Mouse (Mus musculus) erythroblast, embryonic 14.5 days (primary cell): ENCODE measurements at regions not wholly inside any gene's neighbourhood (a gene's known extent, or its start where the extent isn't known, plus 50 kb on each side); places are given as distances from the start of the nearest gene placed in this dataset.
A peak's percentile ranks its signal among the peaks of the same experiment; 100 is the strongest.
"Not testable (repeated sequence)": the region's sequence is repeated elsewhere in the genome, so short reads cannot be mapped to it uniquely, and the experiment has no call there.

Experiments
- H3K27me3 ChIP-seq: 2 replicates; pipeline ENCODE4 v1.6.1; 2012; ENCODE audit warnings: inconsistent platforms; ENCODE audit not compliant: control insufficient read depth
- H3K36me3 ChIP-seq: 2 replicates; pipeline ENCODE4 v1.6.1; 2012; ENCODE audit warnings: mild to moderate bottlenecking, inconsistent platforms; ENCODE audit not compliant: control insufficient read depth
- H3K4me1 ChIP-seq: 2 replicates; pipeline ENCODE4 v1.6.1; 2012; ENCODE audit warnings: inconsistent platforms; ENCODE audit not compliant: control insufficient read depth
- H3K4me3 ChIP-seq: replicated peaks from 2 replicates; pipeline ENCODE3; 2012; ENCODE audit warnings: moderate library complexity, mild to moderate bottlenecking, inconsistent platforms
- H3K9me3 ChIP-seq: 2 replicates; pipeline ENCODE4 v1.6.1; 2012; ENCODE audit warnings: low read length, inconsistent platforms, mixed read lengths; ENCODE audit not compliant: control insufficient read depth
- GATA1 ChIP-seq: IDR thresholded peaks from 2 replicates; pipeline ENCODE4 v1.6.1; 2012; ENCODE audit warnings: low read length, inconsistent platforms, mixed read lengths
- TAL1 ChIP-seq: IDR thresholded peaks from 3 replicates; pipeline ENCODE4 v1.6.1; 2012; ENCODE audit warnings: low read length, inconsistent platforms, mixed read lengths

DNA sequence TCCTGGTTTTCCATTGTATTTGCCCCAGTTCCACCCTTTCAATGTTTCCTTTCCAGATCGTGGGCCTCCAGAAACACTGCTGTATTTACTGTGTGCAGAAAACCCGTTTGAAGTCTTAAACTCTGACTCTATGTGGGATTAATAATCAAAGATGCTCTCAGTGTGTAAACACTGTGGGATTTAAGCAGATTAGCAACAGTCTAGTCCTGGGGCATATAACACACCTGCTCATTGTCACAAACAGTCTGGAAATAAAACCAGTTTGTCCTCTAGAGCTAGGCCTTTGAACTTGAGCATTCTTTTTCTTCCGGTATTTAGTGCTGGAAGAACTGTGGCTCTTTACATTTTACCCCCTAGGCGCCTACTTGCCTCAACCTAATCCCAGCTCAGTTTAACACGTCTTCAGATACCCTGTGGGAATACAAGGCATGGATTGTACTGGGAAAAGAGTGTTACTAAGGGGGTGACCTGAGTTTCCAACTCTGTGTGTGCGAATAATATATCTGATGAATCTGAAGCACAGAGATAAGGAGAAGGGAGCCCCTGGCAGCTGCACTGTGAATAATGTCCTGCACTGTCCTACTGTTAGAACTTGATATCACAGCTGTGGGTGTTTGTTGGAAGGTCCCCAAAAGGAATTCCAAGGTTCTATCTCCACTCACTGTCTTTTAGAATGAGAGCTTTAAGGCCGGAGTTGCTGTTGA, 143.7 kb upstream of the Adgra3 start:
- Histone ChIP-seq H3K36me3 (no peaks in the 10 kb centered on the region), H3K4me1 (no peaks in the 10 kb centered on the region), H3K4me3 (no peak overlapping the region), H3K9me3 (no peaks in the 10 kb centered on the region), H3K27me3 (no peaks in the 10 kb centered on the region)
- TF ChIP-seq GATA1 (no peak), TAL1 (no peak)

DNA sequence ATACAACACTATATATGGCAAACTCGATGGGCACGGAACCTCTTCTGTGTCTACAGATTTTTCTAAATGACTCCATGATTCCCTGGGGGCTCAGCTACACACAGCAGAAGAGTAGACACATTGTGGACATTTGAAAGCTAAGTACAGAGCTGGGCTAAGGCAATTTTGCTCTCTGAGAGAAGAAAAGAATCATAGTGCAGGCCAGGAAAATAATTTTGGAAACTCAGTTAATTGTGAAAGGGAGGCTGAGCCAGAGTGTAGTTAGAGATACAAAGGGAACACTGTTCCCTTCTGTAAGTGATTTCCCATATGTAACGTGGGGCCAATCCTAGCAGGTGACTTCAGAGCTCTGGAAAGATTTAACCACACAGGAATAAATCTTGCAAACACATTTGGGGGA, 137.6 kb upstream of the Adgra3 start:
- Histone ChIP-seq H3K4me3 (no peak overlapping the region), H3K9me3 (no peaks in the 10 kb centered on the region), H3K4me1 (no peaks in the 10 kb centered on the region), H3K36me3 (no peaks in the 10 kb centered on the region), H3K27me3 (no peaks in the 10 kb centered on the region)
- TF ChIP-seq TAL1: no peak
- no peak for TF ChIP-seq GATA1

DNA sequence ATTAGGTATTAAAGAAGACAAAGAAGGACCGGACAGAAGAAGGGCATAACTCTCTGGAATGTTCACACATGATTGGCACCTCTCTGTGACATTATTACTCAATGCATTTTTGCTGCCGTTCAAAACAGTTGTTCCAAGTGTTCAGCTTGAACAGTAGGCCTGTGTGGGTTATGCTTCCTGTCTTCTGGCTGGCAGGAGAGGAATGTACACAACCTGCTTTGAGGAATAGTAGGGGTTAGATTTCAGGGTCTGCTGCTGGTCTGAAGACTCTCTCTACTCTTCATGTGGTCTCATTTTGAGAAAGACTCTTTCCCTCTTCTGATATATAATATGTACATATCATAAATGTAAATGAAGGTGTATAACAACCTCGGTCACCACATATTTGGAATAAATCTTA, 137.2 kb upstream of the Adgra3 start:
- no peaks in the 10 kb centered on the region for H3K4me1 ChIP-seq
- H3K9me3 ChIP-seq: no peaks in the 10 kb centered on the region
- H3K27me3 ChIP-seq: no peaks in the 10 kb centered on the region
- no peak for TF ChIP-seq TAL1
- no peak overlapping the region for H3K4me3 ChIP-seq
- H3K36me3 ChIP-seq: no peaks in the 10 kb centered on the region

DNA sequence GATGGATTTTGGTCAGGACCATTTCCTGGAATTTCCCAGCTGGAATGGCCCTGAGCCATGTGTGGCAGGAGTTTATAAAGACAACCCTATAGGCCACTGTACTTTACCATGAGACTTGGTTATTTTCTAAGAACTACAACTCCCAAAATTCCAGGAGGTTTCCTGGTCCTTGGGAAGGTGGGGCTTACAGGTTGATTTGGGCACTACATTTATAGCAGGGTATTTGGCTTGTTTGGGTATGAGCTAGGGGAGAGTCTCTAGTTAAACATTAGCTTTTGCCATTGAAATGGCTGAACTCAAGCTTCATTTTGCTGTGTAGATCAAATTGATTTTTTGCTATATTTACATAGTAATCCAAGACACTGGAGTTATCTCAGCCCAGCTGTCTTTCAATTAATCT, 130.6 kb upstream of the Adgra3 start:
- TF ChIP-seq TAL1 (no peak), GATA1 (no peak)
- H3K9me3 ChIP-seq: peaks cover 18% of the 10 kb centered on the region
- H3K4me1 ChIP-seq: no peaks in the 10 kb centered on the region
- H3K4me3 ChIP-seq: no peak overlapping the region
- no peaks in the 10 kb centered on the region for H3K27me3 ChIP-seq
- H3K36me3 ChIP-seq: no peaks in the 10 kb centered on the region

DNA sequence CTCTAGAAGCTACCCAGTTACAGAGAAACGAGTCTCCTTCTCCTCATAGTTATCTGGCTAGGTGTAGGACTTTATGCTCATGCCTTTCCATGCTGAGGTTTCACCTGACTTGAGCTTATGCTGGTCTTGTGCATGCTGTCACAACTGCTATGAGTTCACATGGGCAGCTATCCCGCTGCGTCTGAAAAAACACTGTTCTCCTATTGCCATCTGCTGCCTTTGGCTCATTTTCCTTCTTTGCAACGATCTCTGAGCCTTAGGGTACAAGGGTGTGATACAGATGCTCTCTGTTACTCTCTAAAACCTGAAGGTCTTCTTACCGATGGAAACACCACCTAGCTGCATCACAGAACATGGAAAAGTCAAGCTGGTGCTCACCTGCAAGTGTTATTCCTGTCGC, 123.9 kb upstream of the Adgra3 start:
- H3K4me1 ChIP-seq: no peaks in the 10 kb centered on the region
- TF ChIP-seq TAL1 (no peak), GATA1 (no peak)
- peaks cover 13% of the 10 kb centered on the region for H3K9me3 ChIP-seq
- H3K27me3 ChIP-seq: no peaks in the 10 kb centered on the region
- H3K4me3 ChIP-seq: no peak overlapping the region
- H3K36me3 ChIP-seq: no peaks in the 10 kb centered on the region

DNA sequence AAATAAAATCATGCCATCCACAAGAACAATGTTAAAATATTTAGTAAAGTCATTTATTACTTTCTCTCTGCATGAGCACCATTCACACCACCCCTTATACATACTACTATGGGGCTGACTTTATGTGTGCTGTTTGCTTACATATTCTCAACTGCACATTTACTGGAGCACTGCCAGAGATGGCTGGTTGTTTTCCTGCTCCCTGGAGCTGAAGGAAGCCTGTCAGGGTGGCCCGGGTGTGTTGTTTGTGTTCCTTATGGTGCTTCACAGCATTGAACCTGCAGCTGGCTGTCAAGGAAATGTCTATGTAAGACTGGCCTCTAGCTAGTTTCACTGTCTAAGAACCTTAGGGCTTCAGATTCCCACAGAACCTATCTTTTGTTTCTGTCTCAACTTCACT, 97.8 kb upstream of the Adgra3 start:
- H3K9me3 ChIP-seq: no peaks in the 10 kb centered on the region
- TF ChIP-seq TAL1: no peak
- no peak for TF ChIP-seq GATA1
- H3K4me3 ChIP-seq: no peak overlapping the region
- peaks cover 53% of the 10 kb centered on the region for H3K4me1 ChIP-seq
- H3K36me3 ChIP-seq: no peaks in the 10 kb centered on the region
- H3K27me3 ChIP-seq: no peaks in the 10 kb centered on the region

DNA sequence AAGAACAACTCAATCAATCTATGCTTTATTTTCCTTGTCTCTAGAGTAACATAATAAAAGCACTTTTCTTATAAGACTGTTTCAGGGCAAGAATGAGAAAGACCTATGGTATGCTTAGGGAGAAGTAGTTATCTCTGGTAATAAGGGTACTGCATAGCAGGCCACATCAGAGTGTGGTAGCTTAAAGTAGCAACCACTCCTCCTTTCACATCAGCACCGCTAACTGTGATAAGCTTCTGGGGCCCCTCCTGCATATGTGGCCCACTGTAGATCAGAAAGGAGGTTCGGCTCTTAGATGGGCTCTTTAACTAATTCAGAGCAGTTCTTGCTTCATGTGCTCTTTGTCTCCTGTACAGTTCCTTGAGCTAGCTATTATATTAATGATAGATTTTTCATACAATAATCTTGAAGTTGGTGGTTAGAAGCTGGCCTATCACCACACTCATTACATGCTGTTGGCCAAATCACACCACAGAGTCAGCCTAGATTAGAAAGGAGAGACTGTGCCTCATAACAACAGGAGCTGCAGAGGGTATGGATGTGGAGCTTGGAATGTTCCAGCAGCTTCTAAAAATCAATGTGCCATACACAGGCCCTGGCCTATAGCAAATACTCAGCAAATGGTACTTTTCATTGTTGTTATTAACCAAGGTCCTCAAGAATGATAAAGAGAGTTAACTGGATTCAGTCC, 96.5 kb upstream of the Adgra3 start:
- H3K27me3 ChIP-seq, H3K4me3 ChIP-seq, H3K36me3 ChIP-seq, H3K9me3 ChIP-seq: not testable (repeated sequence)
- H3K4me1 ChIP-seq: peaks cover 53% of the 10 kb centered on the region

DNA sequence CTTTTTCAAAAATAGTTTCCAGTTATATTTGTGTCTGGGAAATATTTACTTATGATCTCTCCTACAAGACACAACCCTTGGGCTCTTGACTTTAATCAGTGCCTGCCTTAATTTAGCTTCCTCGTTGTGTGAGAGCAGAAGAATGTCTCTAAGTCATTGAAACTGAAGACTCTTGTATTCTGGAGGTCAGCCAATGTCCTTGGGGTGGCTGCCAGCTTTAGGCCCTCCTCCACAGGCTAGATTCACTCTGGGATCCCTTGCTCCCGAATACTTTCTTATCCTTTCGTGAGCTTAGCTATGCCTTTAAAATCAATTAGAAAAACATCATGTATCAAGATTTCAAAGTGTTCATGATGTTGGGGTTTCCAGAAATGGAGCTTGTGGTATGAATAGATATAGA, 88.1 kb upstream of the Adgra3 start:
- peaks cover 21% of the 10 kb centered on the region for H3K27me3 ChIP-seq
- peaks cover 19% of the 10 kb centered on the region for H3K4me1 ChIP-seq
- no peaks in the 10 kb centered on the region for H3K36me3 ChIP-seq
- TF ChIP-seq GATA1: no peak
- TF ChIP-seq TAL1: no peak
- H3K9me3 ChIP-seq: no peaks in the 10 kb centered on the region
- H3K4me3 ChIP-seq: no peak overlapping the region

DNA sequence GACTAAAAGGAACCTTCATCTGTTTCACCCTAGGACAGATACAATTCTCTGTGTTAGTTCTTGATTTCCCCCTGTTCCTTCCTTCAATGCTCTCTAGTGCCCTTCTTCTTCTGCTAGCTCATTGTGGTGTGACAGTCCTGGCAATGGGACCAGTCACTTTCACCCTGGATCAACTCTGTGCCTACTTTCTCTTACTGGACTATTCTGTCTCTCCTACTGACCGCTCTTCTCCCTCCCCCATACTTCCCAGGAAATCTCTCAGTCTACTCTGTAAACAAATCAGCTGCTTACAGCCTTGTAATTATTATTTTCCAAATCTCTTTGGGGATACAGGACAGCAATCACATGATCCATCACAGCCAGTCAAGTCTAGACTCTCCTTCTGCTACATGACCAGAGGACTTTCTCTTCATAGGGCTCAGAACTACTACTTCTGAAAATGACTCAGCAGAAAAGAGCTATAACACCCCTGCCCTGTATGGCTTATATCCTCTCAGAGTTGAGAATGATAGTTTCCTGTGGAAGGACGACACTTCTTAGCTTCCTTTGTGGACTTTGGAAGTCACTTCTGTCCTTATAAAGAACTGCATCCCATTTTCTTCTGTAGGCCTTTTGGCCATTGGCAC, 86.8 kb upstream of the Adgra3 start:
- Histone ChIP-seq H3K9me3 (no peaks in the 10 kb centered on the region), H3K36me3 (no peaks in the 10 kb centered on the region), H3K4me1 (peaks cover 19% of the 10 kb centered on the region), H3K27me3 (peaks cover 21% of the 10 kb centered on the region), H3K4me3 (no peak overlapping the region)
- TF ChIP-seq GATA1: no peak
- no peak for TF ChIP-seq TAL1

DNA sequence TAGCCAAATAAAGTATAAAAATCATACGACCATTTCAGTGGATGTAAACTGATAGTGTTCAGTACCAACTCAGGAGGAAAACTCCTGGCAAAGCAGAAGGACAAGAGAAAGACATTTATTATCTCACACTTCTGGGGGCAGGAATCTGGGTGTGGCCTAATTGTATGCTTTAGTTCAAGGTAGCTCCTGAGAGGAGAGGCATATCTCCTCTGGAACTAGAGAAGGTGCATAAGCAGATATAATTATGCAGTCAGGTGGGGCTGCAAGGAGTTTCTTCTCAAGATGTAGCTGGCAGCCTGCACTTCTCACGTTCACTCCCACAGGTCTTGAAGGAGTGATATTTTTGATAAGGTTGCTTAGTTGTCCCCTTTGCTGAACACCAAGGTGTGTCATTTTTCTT, 71.4 kb upstream of the Adgra3 start:
- TF ChIP-seq GATA1: peak; percentile 54
- TF ChIP-seq TAL1: peak; percentile 23; the same call in 1 of the 3 replicates
- no peaks in the 10 kb centered on the region; the same call in 1 of the 2 replicates for H3K36me3 ChIP-seq
- H3K9me3 ChIP-seq: no peaks in the 10 kb centered on the region
- peaks cover 72% of the 10 kb centered on the region for H3K4me1 ChIP-seq
- no peaks in the 10 kb centered on the region for H3K27me3 ChIP-seq
- peak overlapping the region; percentile 24 for H3K4me3 ChIP-seq
